Mouse (Mus musculus): ENCODE measurements around the gene Lrrc8c.

Lrrc8c gene

GRCm38 (mm10) chr5:105508813-105509212, 10.4 kb upstream of the Lrrc8c start:
- no peak for DNase-seq

GRCm38 (mm10) chr5:105512297-105512696, 6.9 kb upstream of the Lrrc8c start:
- DNase-seq = no peak

GRCm38 (mm10) chr5:105515532-105515931, 3.7 kb upstream of the Lrrc8c start:
- no peak for DNase-seq

GRCm38 (mm10) chr5:105516290-105516689, 2.9 kb upstream of the Lrrc8c start:
- DNase-seq = no peak

GRCm38 (mm10) chr5:105517992-105518625, 1.1 kb upstream of the Lrrc8c start:
- no peak for DNase-seq

GRCm38 (mm10) chr5:105518626-105519095, 527 bp upstream of the Lrrc8c start:
- DNase-seq = no peak

GRCm38 (mm10) chr5:105519976-105520300, 750 bp downstream of the Lrrc8c start:
- DNase-seq = no peak

GRCm38 (mm10) chr5:105520442-105520965, 1.3 kb downstream of the Lrrc8c start:
- DNase-seq = no peak

GRCm38 (mm10) chr5:105523452-105523851, 4.3 kb downstream of the Lrrc8c start:
- no peak for DNase-seq

GRCm38 (mm10) chr5:105525004-105525403, 5.8 kb downstream of the Lrrc8c start:
- no peak for DNase-seq

GRCm38 (mm10) chr5:105526107-105526645, 7.0 kb downstream of the Lrrc8c start:
- DNase-seq = no peak

GRCm38 (mm10) chr5:105526766-105527165, 7.6 kb downstream of the Lrrc8c start:
- no peak for DNase-seq

- DNase-seq = no peak
These were observed 8.5 kb downstream of the Lrrc8c start for GRCm38 (mm10) chr5:105527477-105528331.

- no peak for DNase-seq
These were observed 11.4 kb downstream of the Lrrc8c start for GRCm38 (mm10) chr5:105530576-105530975.

GRCm38 (mm10) chr5:105535186-105535585, 16.0 kb downstream of the Lrrc8c start:
- DNase-seq = no peak

GRCm38 (mm10) chr5:105536172-105536571, 17.0 kb downstream of the Lrrc8c start:
- DNase-seq = no peak

GRCm38 (mm10) chr5:105537101-105537723, 18.0 kb downstream of the Lrrc8c start:
- no peak for DNase-seq

- DNase-seq = no peak
These were observed 21.9 kb downstream of the Lrrc8c start for GRCm38 (mm10) chr5:105541051-105541450.

GRCm38 (mm10) chr5:105545126-105545525, 25.9 kb downstream of the Lrrc8c start:
- DNase-seq = no peak

- DNase-seq = no peak
These were observed 27.9 kb downstream of the Lrrc8c start for GRCm38 (mm10) chr5:105547115-105547514.

- DNase-seq = no peak
These were observed 32.6 kb downstream of the Lrrc8c start for GRCm38 (mm10) chr5:105551808-105552207.

GRCm38 (mm10) chr5:105556291-105556690, 37.1 kb downstream of the Lrrc8c start:
- DNase-seq = no peak

- no peak for DNase-seq
These were observed 38.2 kb downstream of the Lrrc8c start for GRCm38 (mm10) chr5:105557346-105557745.

Data from kidney, postnatal 4 days (tissue).